Mouse (Mus musculus) stomach, postnatal 0 days (tissue): Measurements from ENCODE around the gene Tnr.

Experiments used
- CTCF ChIP-seq: IDR thresholded peaks from 2 replicates; pipeline ENCODE4 v1.5.1; 2016; ENCODE audit warnings: antibody characterized with exemption, low read depth, mild to moderate bottlenecking, moderate library complexity
- EP300 ChIP-seq: optimal IDR thresholded peaks from 2 replicates; pipeline ENCODE3; 2016; ENCODE audit warnings: antibody characterized with exemption

DNA sequence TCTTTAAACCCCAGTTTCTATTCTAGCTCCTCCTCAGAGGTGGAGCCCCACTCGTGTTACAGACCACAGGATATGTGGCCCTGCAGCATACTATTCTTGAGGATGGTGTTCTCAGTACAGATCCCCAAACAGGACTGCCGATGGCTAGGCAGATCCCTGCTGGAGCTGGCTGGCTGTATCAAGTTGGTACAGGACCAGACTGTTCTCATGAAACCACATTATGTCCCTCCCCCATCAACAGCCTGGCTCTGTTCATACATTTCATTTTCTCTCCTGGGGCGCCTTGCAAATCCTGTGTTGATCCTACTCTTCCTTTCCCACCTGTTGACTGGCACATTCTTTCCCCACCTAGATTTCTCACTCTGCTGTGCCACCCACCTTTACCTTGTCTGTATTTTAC lies 12.9 kb upstream of the Tnr start:
- no peak for TF ChIP-seq EP300
- no peak for TF ChIP-seq CTCF
